Mouse (Mus musculus): ENCODE results near the gene Trp53bp1.

Trp53bp1 gene

GRCm38 (mm10) chr2:121244099-121244498 is 27.1 kb downstream of the Trp53bp1 start:
- no peak for DNase-seq

- DNase-seq, result no peak
Observed at GRCm38 (mm10) chr2:121239426-121239825, 31.8 kb downstream of the Trp53bp1 start.

GRCm38 (mm10) chr2:121235460-121236072 is 35.6 kb downstream of the Trp53bp1 start:
- DNase-seq, result no peak

GRCm38 (mm10) chr2:121228135-121228534 is 43.1 kb downstream of the Trp53bp1 start:
- DNase-seq, result no peak

- no peak for DNase-seq
Observed at GRCm38 (mm10) chr2:121223010-121223409, 48.2 kb downstream of the Trp53bp1 start.

GRCm38 (mm10) chr2:121219994-121220393 is 51.2 kb downstream of the Trp53bp1 start:
- DNase-seq, result no peak

GRCm38 (mm10) chr2:121219177-121219576 is 52.0 kb downstream of the Trp53bp1 start:
- no peak for DNase-seq

GRCm38 (mm10) chr2:121214491-121214890 is 56.7 kb downstream of the Trp53bp1 start:
- DNase-seq, result peak; percentile 65

GRCm38 (mm10) chr2:121206541-121206940 is 64.7 kb downstream of the Trp53bp1 start:
- no peak for DNase-seq

GRCm38 (mm10) chr2:121204276-121204675 is 66.9 kb downstream of the Trp53bp1 start:
- DNase-seq, result no peak

- no peak for DNase-seq
Observed at GRCm38 (mm10) chr2:121195466-121195865, 75.7 kb downstream of the Trp53bp1 start.

GRCm38 (mm10) chr2:121188530-121188929 is 82.7 kb downstream of the Trp53bp1 start:
- no peak for DNase-seq

- DNase-seq, result no peak
Observed at GRCm38 (mm10) chr2:121184142-121184541, 87.1 kb downstream of the Trp53bp1 start.

- no peak for DNase-seq
Observed at GRCm38 (mm10) chr2:121183431-121183830, 87.8 kb downstream of the Trp53bp1 start.

- DNase-seq, result no peak
Observed at GRCm38 (mm10) chr2:121178828-121179479, 92.3 kb downstream of the Trp53bp1 start.

GRCm38 (mm10) chr2:121170980-121171742 is 100.0 kb downstream of the Trp53bp1 start, which contains the start of gene Zscan29:
Gene Zscan29, minus strand, starts transcription at chr2:121171125.
- DNase-seq, result peak; percentile 94

- DNase-seq, result peak; percentile 66
Observed at GRCm38 (mm10) chr2:121170481-121170971, 100.7 kb downstream of the Trp53bp1 start, which contains the start of gene Tubgcp4. Gene Tubgcp4, plus strand, starts transcription at chr2:121170654.

- DNase-seq, result peak; percentile 61
Observed at GRCm38 (mm10) chr2:121169902-121170301, 101.3 kb downstream of the Trp53bp1 start.

- no peak for DNase-seq
Observed at GRCm38 (mm10) chr2:121169173-121169572, 102.0 kb downstream of the Trp53bp1 start.

GRCm38 (mm10) chr2:121153100-121153499 is 118.1 kb downstream of the Trp53bp1 start:
- DNase-seq, result no peak

- no peak for DNase-seq
Observed at GRCm38 (mm10) chr2:121149679-121150078, 121.5 kb downstream of the Trp53bp1 start.
